Mouse (Mus musculus): ENCODE measurements around the gene Gm28897. TPM values are rescaled to one million over a fixed set of nuclear protein-coding genes. Genes with fewer than 3 reads are reported as not detected.

Gm28897 gene
- not detected in 2 replicates for polyA plus RNA-seq (2012; ENCODE audit: low replicate concordance)

DNA sequence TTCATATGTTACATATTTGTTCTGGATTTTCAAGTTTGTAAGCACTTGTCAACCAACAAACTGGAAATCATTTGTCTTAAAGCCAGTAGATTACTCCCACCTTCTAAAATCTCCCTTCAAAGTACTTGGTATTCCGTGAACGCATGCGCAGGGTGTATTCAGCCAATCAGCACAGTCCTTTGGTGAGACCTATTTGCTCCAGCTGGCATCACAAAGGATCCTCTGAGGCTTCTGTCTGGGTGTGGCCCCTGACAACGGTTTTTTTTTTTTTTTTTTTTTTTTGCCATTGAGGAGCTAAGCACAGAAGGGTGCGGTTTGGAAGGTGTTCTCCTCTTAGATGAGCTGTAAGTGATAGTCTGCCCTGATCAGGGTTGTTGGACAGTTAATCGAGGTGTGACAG is at the start of gene Gm28897:
TSS of gene Gm28897 (plus strand) at position 301 of the 400 bp plus-strand sequence.

